Mouse (Mus musculus) hindbrain, embryonic 16.5 days (tissue): ENCODE results near the gene Zfp740. TPM values are rescaled to one million over a fixed set of nuclear protein-coding genes. Genes with fewer than 3 reads are reported as not detected.
A peak's percentile ranks its signal among the peaks of the same experiment; 100 is the strongest.
"Not testable (repeated sequence)": the region's sequence is repeated elsewhere in the genome, so short reads cannot be mapped to it uniquely, and the experiment has no call there.

ENCODE experiments used
- ATAC-seq: fragments of 200-750 bp; cut with Nextera tagmentation; 2 replicates; pipeline ENCODE4 v1.8.0; 2017; ENCODE audit warnings: moderate TSS enrichment, moderate library complexity
- H3K27ac ChIP-seq: fragments of 300-500 bp; sonication (generic); 2 replicates; pipeline ENCODE4 v1.5.1; 2014; ENCODE audit warnings: low read depth, mild to moderate bottlenecking, control low read depth, low read length, moderate library complexity
- H3K27me3 ChIP-seq: fragments of 300-500 bp; sonication (generic); replicated peaks from 2 replicates; pipeline ENCODE4 v1.6.1; 2014; ENCODE audit warnings: low read length; ENCODE audit not compliant: control insufficient read depth, insufficient read depth
- H3K36me3 ChIP-seq: fragments of 300-500 bp; sonication (generic); 2 replicates; pipeline ENCODE4 v1.6.1; 2014; ENCODE audit warnings: mild to moderate bottlenecking, low read length, moderate library complexity, mixed read lengths; ENCODE audit not compliant: control insufficient read depth, insufficient read depth
- H3K4me1 ChIP-seq: fragments of 300-500 bp; sonication (generic); 2 replicates; pipeline ENCODE4 v1.6.1; 2014; ENCODE audit warnings: low read depth, low read length; ENCODE audit not compliant: control insufficient read depth, insufficient read depth
- H3K4me2 ChIP-seq: fragments of 300-500 bp; sonication (generic); 2 replicates; pipeline ENCODE4 v1.6.1; 2014; ENCODE audit warnings: mild to moderate bottlenecking, low read length, control low read depth, moderate library complexity
- H3K4me3 ChIP-seq: fragments of 300-500 bp; sonication (generic); 2 replicates; pipeline ENCODE4 v1.5.1; 2014; ENCODE audit warnings: mild to moderate bottlenecking, low read length, control low read depth, moderate library complexity
- H3K9ac ChIP-seq: fragments of 300-500 bp; sonication (generic); 2 replicates; pipeline ENCODE4 v1.6.1; 2014; ENCODE audit warnings: low read depth, mild to moderate bottlenecking, control low read depth, low read length, moderate library complexity
- H3K9me3 ChIP-seq: fragments of 300-500 bp; sonication (generic); 2 replicates; pipeline ENCODE4 v1.6.1; 2014; ENCODE audit warnings: mild to moderate bottlenecking, low read length, moderate library complexity; ENCODE audit not compliant: control insufficient read depth
- whole genome bisulfite sequencing: fragments of 180-500 bp; shearing (Covaris S2); extraction: QIAGEN DNeasy Blood & Tissue Kit; methylation state at CpG from one replicate; pipeline ENCODE4 v1.1.7; 2014; 5-methylcytosine and 5-hydroxymethylcytosine counted together
- polyA plus RNA-seq: library from polyadenylated mRNA; unstranded; fragments of >200 nt; fragmentation: Nextera tagmentation; extraction: Ambion mirVana; gene quantifications from 2 replicates; pipeline ENCODE4 v1.2.1, GENCODE M21; 2015

Gene Zfp740
- 39.6 and 51.0 TPM in 2 replicates for polyA plus RNA-seq

- H3K9me3 ChIP-seq = no peaks in the 10 kb centered on the region
- no peaks in the 10 kb centered on the region for H3K27me3 ChIP-seq
- H3K36me3 ChIP-seq = peaks cover 1% of the 10 kb centered on the region; the same call in 1 of the 2 replicates
- peak within 1 kb of the TSS; percentile 95 for H3K9ac ChIP-seq
- H3K4me1 ChIP-seq = peaks cover 32% of the 10 kb centered on the region
- peak within 1 kb of the TSS; percentile 100 for H3K27ac ChIP-seq
- peak; percentile 96 for ATAC-seq
- H3K4me2 ChIP-seq = peak within 1 kb of the TSS; percentile 80
- peak within 1 kb of the TSS; percentile 90 for H3K4me3 ChIP-seq
- under 1% methylated on average over 50 of the region's 68 CpGs for WGBS
These were observed at the start of gene Zfp740 for GRCm38 (mm10) chr15:102202971-102203834. TSS of gene Zfp740 (plus strand) at chr15:102203249.

- H3K4me1 ChIP-seq, H3K27ac ChIP-seq, H3K36me3 ChIP-seq, H3K9ac ChIP-seq, H3K9me3 ChIP-seq, H3K4me2 ChIP-seq, ATAC-seq, H3K4me3 ChIP-seq, H3K27me3 ChIP-seq: not testable (repeated sequence)
- 93% methylated on average over 6 of the region's 6 CpGs for WGBS
These were observed 48.0 kb upstream of the Zfp740 start for GRCm38 (mm10) chr15:102155006-102155405.

DNA sequence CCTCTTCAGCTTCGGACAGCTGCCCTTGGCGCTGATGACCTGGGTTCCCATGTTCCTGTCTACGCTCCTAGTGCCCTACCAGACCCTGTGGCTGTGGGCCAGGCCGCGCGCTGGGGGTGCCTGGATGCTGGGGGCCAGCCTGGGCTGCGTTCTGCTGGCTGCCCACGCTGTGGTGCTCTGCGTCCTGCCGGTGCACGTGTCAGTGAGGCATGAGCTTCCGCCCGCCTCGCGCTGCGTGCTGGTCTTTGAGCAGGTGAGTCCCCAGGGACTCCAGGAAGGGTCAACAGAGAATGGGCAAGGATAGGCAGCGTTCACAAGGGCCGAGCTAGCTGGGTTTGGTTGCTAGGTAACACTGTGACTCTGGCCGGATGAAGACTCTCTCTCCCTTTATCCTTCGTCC is 46.2 kb upstream of the Zfp740 start:
- ATAC-seq = peak; percentile 58

GRCm38 (mm10) chr15:102160415-102161060 is 42.5 kb upstream of the Zfp740 start:
- Histone ChIP-seq H3K27me3 (no peaks in the 10 kb centered on the region), H3K9ac (no peak overlapping the region), H3K4me3 (no peak overlapping the region), H3K27ac (no peak overlapping the region), H3K4me2 (no peak overlapping the region), H3K9me3 (no peaks in the 10 kb centered on the region), H3K4me1 (peaks cover 5% of the 10 kb centered on the region), H3K36me3 (no peaks in the 10 kb centered on the region)
- no peak for ATAC-seq
- WGBS = 63% methylated on average over 26 of the region's 27 CpGs

More for the DNA sequence above, 46.2 kb upstream of the Zfp740 start:
- 23% methylated on average over 20 of the region's 20 CpGs for WGBS
- H3K4me3 ChIP-seq = no peak overlapping the region
- H3K4me2 ChIP-seq = peak overlapping the region; percentile 32; the same call in 1 of the 2 replicates
- H3K9me3 ChIP-seq = no peaks in the 10 kb centered on the region
- no peaks in the 10 kb centered on the region for H3K27me3 ChIP-seq
- no peaks in the 10 kb centered on the region for H3K36me3 ChIP-seq
- H3K27ac ChIP-seq = no peak overlapping the region; the same call in 1 of the 2 replicates
- peaks cover 5% of the 10 kb centered on the region for H3K4me1 ChIP-seq
- H3K9ac ChIP-seq = no peak overlapping the region

DNA sequence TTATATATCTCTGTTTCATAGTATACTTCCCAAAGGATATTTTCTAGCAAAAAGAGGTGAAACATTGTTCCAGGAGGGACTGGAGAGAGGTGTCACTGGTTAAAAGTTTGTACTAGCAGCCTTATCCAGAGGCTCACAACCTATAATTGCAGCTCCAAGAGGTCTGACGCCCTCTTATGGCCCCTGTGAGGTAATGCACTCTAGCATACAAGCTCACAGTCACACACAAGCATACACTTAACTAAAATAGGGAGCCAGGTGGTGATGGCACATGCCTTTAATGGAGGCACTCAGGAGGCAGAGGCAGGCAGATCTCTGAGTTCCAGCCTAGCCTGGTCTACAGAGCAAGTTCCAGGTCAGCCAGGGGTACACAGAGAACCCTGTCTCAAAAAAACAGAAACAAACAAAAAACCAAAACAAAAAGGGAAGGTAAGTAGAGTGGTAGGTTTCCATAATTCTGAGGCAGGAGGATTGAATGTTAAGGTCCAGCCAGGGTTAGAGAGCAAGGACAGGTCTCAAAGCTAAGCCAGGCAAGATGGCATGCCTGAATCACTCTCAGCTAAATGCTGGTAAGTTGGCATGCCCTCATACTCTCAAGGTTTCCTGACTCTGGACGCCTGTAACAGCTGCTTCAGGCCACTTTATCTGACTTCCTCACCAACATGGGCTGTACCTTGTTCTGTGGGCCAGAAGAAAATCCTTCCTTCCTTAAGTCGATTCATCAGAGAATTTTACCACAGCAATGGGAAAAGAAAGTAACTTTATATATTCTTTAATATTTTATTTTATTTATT is 39.0 kb upstream of the Zfp740 start:
- Histone ChIP-seq H3K27me3 (no peaks in the 10 kb centered on the region), H3K9ac (no peak overlapping the region), H3K9me3 (no peaks in the 10 kb centered on the region), H3K4me2 (no peak overlapping the region), H3K4me1 (no peaks in the 10 kb centered on the region), H3K27ac (no peak overlapping the region), H3K4me3 (no peak overlapping the region), H3K36me3 (no peaks in the 10 kb centered on the region)
- WGBS = 57% methylated on average over 3 of the region's 3 CpGs
- no peak for ATAC-seq

GRCm38 (mm10) chr15:102165468-102166100 is 37.5 kb upstream of the Zfp740 start:
- Histone ChIP-seq H3K4me3 (no peak overlapping the region), H3K9me3 (no peaks in the 10 kb centered on the region), H3K9ac (no peak overlapping the region), H3K4me2 (no peak overlapping the region), H3K27me3 (no peaks in the 10 kb centered on the region), H3K27ac (no peak overlapping the region), H3K36me3 (no peaks in the 10 kb centered on the region), H3K4me1 (no peaks in the 10 kb centered on the region)
- ATAC-seq = no peak
- 58% methylated on average over 6 of the region's 6 CpGs for WGBS

GRCm38 (mm10) chr15:102167620-102168021 is 35.4 kb upstream of the Zfp740 start:
- ATAC-seq = no peak
- Histone ChIP-seq H3K27ac (no peak overlapping the region), H3K4me1 (no peaks in the 10 kb centered on the region), H3K27me3 (no peaks in the 10 kb centered on the region), H3K9me3 (peaks cover 3% of the 10 kb centered on the region; the same call in 1 of the 2 replicates), H3K9ac (no peak overlapping the region), H3K4me3 (no peak overlapping the region), H3K36me3 (no peaks in the 10 kb centered on the region), H3K4me2 (no peak overlapping the region)
- 64% methylated on average over 6 of the region's 6 CpGs for WGBS

DNA sequence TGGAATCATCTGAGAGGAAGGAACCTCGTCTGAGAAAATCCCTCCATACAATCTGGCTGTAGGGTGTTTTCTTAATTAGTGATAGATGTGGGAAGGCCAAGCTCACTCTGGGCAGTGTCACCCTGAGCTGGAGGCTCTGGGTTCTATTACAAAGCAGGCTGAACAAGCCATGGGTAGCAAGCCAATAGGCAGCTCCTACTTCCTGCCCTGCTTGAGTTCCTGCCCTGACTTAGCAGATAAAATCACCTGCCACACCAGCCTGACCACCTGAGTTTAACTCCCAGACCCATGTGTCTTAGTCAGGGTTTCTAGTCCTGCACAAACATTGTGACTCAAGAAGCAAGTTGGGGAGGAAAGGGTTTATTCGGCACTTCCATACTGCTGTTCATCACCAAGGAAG is 34.0 kb upstream of the Zfp740 start:
- ATAC-seq = no peak
- H3K27ac ChIP-seq = no peak overlapping the region
- H3K4me3 ChIP-seq = no peak overlapping the region
- H3K9me3 ChIP-seq = peaks cover 3% of the 10 kb centered on the region; the same call in 1 of the 2 replicates
- H3K27me3 ChIP-seq = no peaks in the 10 kb centered on the region
- H3K9ac ChIP-seq = no peak overlapping the region
- 62% methylated on average over 2 of the region's 2 CpGs for WGBS
- no peaks in the 10 kb centered on the region for H3K36me3 ChIP-seq
- H3K4me1 ChIP-seq = no peaks in the 10 kb centered on the region
- no peak overlapping the region for H3K4me2 ChIP-seq
